Mouse (Mus musculus): ENCODE results near the gene Rb1. TPM values are rescaled to one million over a fixed set of nuclear protein-coding genes. Genes with fewer than 3 reads are reported as not detected.

The Rb1 gene
- polyA plus RNA-seq, 1 experiment from 2014 or later = 30.2 TPM

GRCm38 (mm10) chr14:73176266-73176665, 149.4 kb downstream of the Rb1 start:
- WGBS = 89% methylated on average over 5 of the region's 5 CpGs

GRCm38 (mm10) chr14:73175814-73176213, 149.8 kb downstream of the Rb1 start:
- Histone ChIP-seq H3K9me3 (no peaks in the 10 kb centered on the region), H3K4me2 (no peak overlapping the region), H3K9ac (no peak overlapping the region), H3K27me3 (replicated peaks) (no peaks in the 10 kb centered on the region), H3K36me3 (replicated peaks) (peaks cover 8% of the 10 kb centered on the region; the same call in 1 of the 2 replicates), H3K4me3 (no peak overlapping the region), H3K4me1 (no peaks in the 10 kb centered on the region), H3K27ac (no peak overlapping the region)
- 93% methylated on average over 6 of the region's 6 CpGs for WGBS
- ATAC-seq (replicated peaks) = no peak

More at GRCm38 (mm10) chr14:73176266-73176665, 149.4 kb downstream of the Rb1 start:
- no peak overlapping the region for H3K9ac ChIP-seq
- H3K9me3 ChIP-seq = no peaks in the 10 kb centered on the region
- H3K27ac ChIP-seq = no peak overlapping the region
- no peak overlapping the region for H3K4me3 ChIP-seq
- peaks cover 8% of the 10 kb centered on the region; the same call in 1 of the 2 replicates for H3K36me3 ChIP-seq (replicated peaks)
- no peaks in the 10 kb centered on the region for H3K27me3 ChIP-seq (replicated peaks)
- H3K4me1 ChIP-seq = no peaks in the 10 kb centered on the region
- no peak for ATAC-seq (replicated peaks)
- no peak overlapping the region for H3K4me2 ChIP-seq

- no peaks in the 10 kb centered on the region for H3K27me3 ChIP-seq (replicated peaks)
- H3K36me3 ChIP-seq (replicated peaks) = peaks cover 8% of the 10 kb centered on the region; the same call in 1 of the 2 replicates
- no peaks in the 10 kb centered on the region for H3K4me1 ChIP-seq
- no peak for ATAC-seq (replicated peaks)
- H3K9me3 ChIP-seq = no peaks in the 10 kb centered on the region
- 100% methylated on average over 1 of the region's 1 CpGs for WGBS
- H3K4me3 ChIP-seq = no peak overlapping the region
- H3K9ac ChIP-seq = no peak overlapping the region
- H3K4me2 ChIP-seq = no peak overlapping the region
- no peak overlapping the region for H3K27ac ChIP-seq
Measured at GRCm38 (mm10) chr14:73175031-73175430, 150.6 kb downstream of the Rb1 start.

- H3K4me1 ChIP-seq = no peaks in the 10 kb centered on the region
- no peak overlapping the region for H3K4me3 ChIP-seq
- no peak overlapping the region for H3K9ac ChIP-seq
- H3K27ac ChIP-seq = no peak overlapping the region
- peaks cover 8% of the 10 kb centered on the region; the same call in 1 of the 2 replicates for H3K36me3 ChIP-seq (replicated peaks)
- WGBS = 75% methylated on average over 7 of the region's 7 CpGs
- no peak for ATAC-seq (replicated peaks)
- no peaks in the 10 kb centered on the region for H3K27me3 ChIP-seq (replicated peaks)
- no peak overlapping the region for H3K4me2 ChIP-seq
- no peaks in the 10 kb centered on the region for H3K9me3 ChIP-seq
Measured at GRCm38 (mm10) chr14:73174091-73174995, 151.3 kb downstream of the Rb1 start.

GRCm38 (mm10) chr14:73173662-73174061, 152.0 kb downstream of the Rb1 start:
- Histone ChIP-seq H3K4me1 (no peaks in the 10 kb centered on the region), H3K4me2 (no peak overlapping the region), H3K4me3 (no peak overlapping the region), H3K27me3 (replicated peaks) (no peaks in the 10 kb centered on the region), H3K27ac (no peak overlapping the region), H3K9me3 (no peaks in the 10 kb centered on the region), H3K36me3 (replicated peaks) (peaks cover 8% of the 10 kb centered on the region; the same call in 1 of the 2 replicates), H3K9ac (no peak overlapping the region)
- no peak for ATAC-seq (replicated peaks)
- WGBS = 92% methylated on average over 11 of the region's 11 CpGs

- no peak overlapping the region for H3K4me3 ChIP-seq
- no peak for ATAC-seq (replicated peaks)
- H3K9ac ChIP-seq = no peak overlapping the region
- H3K9me3 ChIP-seq = no peaks in the 10 kb centered on the region
- H3K36me3 ChIP-seq (replicated peaks) = 0 out of 2 replicates have a peak, but pooled peaks cover 17% of the 10 kb centered on the region
- H3K27ac ChIP-seq = no peak overlapping the region
- 50% methylated on average over 12 of the region's 12 CpGs for WGBS
- no peaks in the 10 kb centered on the region for H3K4me1 ChIP-seq
- H3K4me2 ChIP-seq = no peak overlapping the region
- no peaks in the 10 kb centered on the region for H3K27me3 ChIP-seq (replicated peaks)
Measured at GRCm38 (mm10) chr14:73172196-73173011, 153.2 kb downstream of the Rb1 start.

- Histone ChIP-seq H3K27me3 (replicated peaks) (no peaks in the 10 kb centered on the region), H3K9me3 (no peaks in the 10 kb centered on the region), H3K9ac (no peak overlapping the region), H3K4me2 (no peak overlapping the region), H3K36me3 (replicated peaks) (peaks cover 15% of the 10 kb centered on the region; the same call in 1 of the 2 replicates), H3K27ac (no peak overlapping the region), H3K4me1 (no peaks in the 10 kb centered on the region), H3K4me3 (no peak overlapping the region)
- WGBS = 82% methylated on average over 13 of the region's 13 CpGs
- ATAC-seq (replicated peaks) = 0 out of 2 replicates have a peak, but pooled peaks have one; percentile 33
Measured at GRCm38 (mm10) chr14:73169926-73170844, 155.4 kb downstream of the Rb1 start.

- H3K36me3 ChIP-seq (replicated peaks) = peaks cover 19% of the 10 kb centered on the region; the same call in 1 of the 2 replicates
- no peak overlapping the region for H3K9ac ChIP-seq
- no peak for ATAC-seq (replicated peaks)
- no peaks in the 10 kb centered on the region for H3K4me1 ChIP-seq
- H3K4me2 ChIP-seq = no peak overlapping the region
- no peaks in the 10 kb centered on the region for H3K9me3 ChIP-seq
- H3K27me3 ChIP-seq (replicated peaks) = no peaks in the 10 kb centered on the region
- 95% methylated on average over 6 of the region's 6 CpGs for WGBS
- no peak overlapping the region for H3K27ac ChIP-seq
- no peak overlapping the region for H3K4me3 ChIP-seq
Measured at GRCm38 (mm10) chr14:73168605-73169004, 157.0 kb downstream of the Rb1 start.

GRCm38 (mm10) chr14:73165136-73165535, 160.5 kb downstream of the Rb1 start:
- no peak for ATAC-seq (replicated peaks)
- Histone ChIP-seq H3K9ac (no peak overlapping the region), H3K36me3 (replicated peaks) (peaks cover 24% of the 10 kb centered on the region), H3K4me1 (no peaks in the 10 kb centered on the region), H3K27me3 (replicated peaks) (no peaks in the 10 kb centered on the region), H3K4me2 (no peak overlapping the region), H3K4me3 (no peak overlapping the region), H3K9me3 (no peaks in the 10 kb centered on the region), H3K27ac (no peak overlapping the region)
- WGBS = 98% methylated on average over 6 of the region's 6 CpGs

- H3K9ac ChIP-seq = no peak overlapping the region
- ATAC-seq (replicated peaks) = no peak
- H3K4me3 ChIP-seq = no peak overlapping the region
- no peaks in the 10 kb centered on the region for H3K4me1 ChIP-seq
- H3K27me3 ChIP-seq (replicated peaks) = no peaks in the 10 kb centered on the region
- WGBS = 92% methylated on average over 10 of the region's 10 CpGs
- H3K27ac ChIP-seq = no peak overlapping the region
- no peaks in the 10 kb centered on the region for H3K9me3 ChIP-seq
- H3K36me3 ChIP-seq (replicated peaks) = peaks cover 22% of the 10 kb centered on the region
- H3K4me2 ChIP-seq = no peak overlapping the region
Measured at GRCm38 (mm10) chr14:73163363-73163998, 162.1 kb downstream of the Rb1 start.

- Histone ChIP-seq H3K4me3 (no peak overlapping the region), H3K9ac (no peak overlapping the region), H3K9me3 (no peaks in the 10 kb centered on the region), H3K27ac (no peak overlapping the region), H3K27me3 (replicated peaks) (no peaks in the 10 kb centered on the region), H3K36me3 (replicated peaks) (peaks cover 15% of the 10 kb centered on the region), H3K4me1 (no peaks in the 10 kb centered on the region), H3K4me2 (no peak overlapping the region)
- 92% methylated on average over 13 of the region's 13 CpGs for WGBS
- no peak for ATAC-seq (replicated peaks)
Measured at GRCm38 (mm10) chr14:73162192-73162800, 163.3 kb downstream of the Rb1 start.
